Mouse (Mus musculus) liver, embryonic 14.5 days (tissue): Measurements from ENCODE around the gene Pycr2. TPM values are rescaled to one million over a fixed set of nuclear protein-coding genes. Genes with fewer than 3 reads are reported as not detected.
A peak's percentile ranks its signal among the peaks of the same experiment; 100 is the strongest.
"Not testable (repeated sequence)": the region's sequence is repeated elsewhere in the genome, so short reads cannot be mapped to it uniquely, and the experiment has no call there.

Source experiments
- ATAC-seq: fragments of 200-750 bp; cut with Nextera tagmentation; 2 replicates; pipeline ENCODE4 v1.8.0; 2017; ENCODE audit warnings: moderate number of reproducible peaks, mild to moderate bottlenecking, moderate library complexity; ENCODE audit not compliant: insufficient read depth
- DNase-seq, 3 experiments: peaks; one replicate each; pipeline ENCODE4 v3.0.0-alpha.2; 2012 to 2013; ENCODE audit warnings: low read depth in 3 of 3, low spot score in 3 of 3
- H3K27ac ChIP-seq: fragments of 300-500 bp; sonication (generic); 2 replicates; pipeline ENCODE4 v1.5.1; 2014; ENCODE audit warnings: moderate library complexity, mild to moderate bottlenecking, control low read depth, inconsistent platforms
- H3K27me3 ChIP-seq: fragments of 300-500 bp; sonication (generic); 2 replicates; pipeline ENCODE4 v1.6.1; 2014; ENCODE audit warnings: mild to moderate bottlenecking, low read length, moderate library complexity; ENCODE audit not compliant: control insufficient read depth, insufficient read depth
- H3K36me3 ChIP-seq: fragments of 300-500 bp; sonication (generic); replicated peaks from 2 replicates; pipeline ENCODE4 v1.6.1; 2014; ENCODE audit warnings: low read depth; ENCODE audit not compliant: control insufficient read depth, insufficient read depth
- H3K4me1 ChIP-seq, 2 experiments: fragments of 200-500 bp in 1 of 2; fragments of 300-500 bp in 1 of 2; sonication (generic) in 1 of 2; replicated peaks; 2 replicates each; pipeline ENCODE4 v1.6.1; 2012 to 2014; ENCODE audit warnings: antibody characterized with exemption in 1 of 2, inconsistent platforms in 1 of 2, low read length in 1 of 2; ENCODE audit not compliant: control insufficient read depth in 2 of 2, insufficient read depth in 2 of 2
- H3K4me2 ChIP-seq: fragments of 300-500 bp; sonication (generic); 2 replicates; pipeline ENCODE4 v1.6.1; 2014; ENCODE audit warnings: low read depth, mild to moderate bottlenecking, control low read depth, moderate library complexity
- H3K4me3 ChIP-seq, 2 experiments: fragments of 200-500 bp in 1 of 2; fragments of 300-500 bp in 1 of 2; sonication (generic) in 1 of 2; 2 replicates each; pipeline ENCODE4 v1.5.1; 2012 to 2014; ENCODE audit warnings: low read depth in 2 of 2, low read length in 2 of 2, mild to moderate bottlenecking in 2 of 2, control low read depth in 1 of 2, inconsistent platforms in 1 of 2, moderate library complexity in 1 of 2; ENCODE audit not compliant: insufficient read depth in 1 of 2
- H3K9ac ChIP-seq: fragments of 300-500 bp; sonication (generic); replicated peaks from 2 replicates; pipeline ENCODE4 v1.6.1; 2014; ENCODE audit warnings: mild to moderate bottlenecking, control low read depth, moderate library complexity
- H3K9me3 ChIP-seq: fragments of 300-500 bp; sonication (generic); 2 replicates; pipeline ENCODE4 v1.6.1; 2016; ENCODE audit warnings: low read length, mixed read lengths; ENCODE audit not compliant: control insufficient read depth
- CTCF ChIP-seq: IDR thresholded peaks from 2 replicates; pipeline ENCODE4 v1.5.1; 2016; ENCODE audit warnings: antibody characterized with exemption, low read depth, control low read depth
- EP300 ChIP-seq: IDR thresholded peaks from 2 replicates; pipeline ENCODE4 v1.6.1; 2016; ENCODE audit warnings: antibody characterized with exemption, low read depth
- WGBS: fragments of 180-500 bp; shearing (Covaris S2); extraction: QIAGEN DNeasy Blood & Tissue Kit; methylation state at CpG from one replicate; pipeline ENCODE4 v1.1.7; 2014; ENCODE audit not compliant: insufficient replicate concordance; 5-methylcytosine and 5-hydroxymethylcytosine counted together
- polyA plus RNA-seq, 2 experiments: library from polyadenylated mRNA; depleted of rRNA in 1 of 2; stranded (reverse) in 1 of 2; unstranded in 1 of 2; fragments of >200 nt; fragmentation: Nextera tagmentation in 1 of 2; extraction: Ambion mirVana in 1 of 2; gene quantifications; 2 replicates each; pipeline versions ENCODE4 v1.2.1 to v1.2.3; 2012 to 2014

Gene Pycr2
- polyA plus RNA-seq, 2 experiments, result 52.0 to 84.6 TPM

DNA sequence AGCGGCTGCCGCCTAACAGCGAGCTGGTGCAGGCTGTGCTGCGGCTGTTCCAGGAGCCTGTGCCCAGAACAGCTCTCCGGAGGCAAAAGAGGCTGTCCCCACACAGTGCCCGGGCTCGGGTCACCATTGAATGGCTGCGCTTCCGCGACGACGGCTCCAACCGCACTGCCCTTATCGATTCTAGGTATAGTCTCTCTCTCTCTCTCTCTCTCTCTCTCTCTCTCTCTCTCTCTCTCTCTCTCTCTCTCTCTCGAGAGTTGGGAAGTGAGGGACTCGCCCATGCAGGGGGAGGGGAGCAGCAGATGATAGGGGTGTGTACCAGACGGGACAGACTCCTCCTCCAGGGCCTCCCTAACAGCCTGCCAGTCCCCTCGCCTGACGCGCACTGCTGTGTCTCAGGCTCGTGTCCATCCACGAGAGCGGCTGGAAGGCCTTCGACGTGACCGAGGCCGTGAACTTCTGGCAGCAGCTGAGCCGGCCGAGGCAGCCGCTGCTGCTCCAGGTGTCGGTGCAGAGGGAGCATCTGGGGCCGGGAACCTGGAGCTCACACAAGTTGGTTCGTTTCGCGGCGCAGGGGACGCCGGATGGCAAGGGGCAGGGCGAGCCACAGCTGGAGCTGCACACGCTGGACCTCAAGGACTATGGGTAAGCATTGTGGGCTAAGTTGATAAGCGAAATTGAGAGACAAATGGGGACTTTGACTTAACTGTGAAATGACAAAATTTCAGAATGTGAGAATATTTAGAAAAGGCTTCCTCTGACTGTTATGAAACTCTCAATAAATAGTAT, 32.7 kb downstream of the Pycr2 start:
- H3K4me3 ChIP-seq, result peak overlapping the region; percentile 44 to 58
- peak overlapping the region; percentile 77 for H3K4me2 ChIP-seq
- H3K27ac ChIP-seq, result peak overlapping the region; percentile 37
- H3K9ac ChIP-seq, result peak overlapping the region; percentile 70
- not testable (repeated sequence) for H3K27me3 ChIP-seq, H3K36me3 ChIP-seq, H3K9me3 ChIP-seq
- DNase-seq (peak; percentile 60 to 73 (median 70)), ATAC-seq (peak; percentile 98)
- peaks cover 16 to 29% of the 10 kb centered on the region in 2 experiments for H3K4me1 ChIP-seq
- peak; percentile 32; the same call in 1 of the 2 replicates for TF ChIP-seq EP300
- WGBS, result under 1% methylated on average over 32 of the region's 41 CpGs

DNA sequence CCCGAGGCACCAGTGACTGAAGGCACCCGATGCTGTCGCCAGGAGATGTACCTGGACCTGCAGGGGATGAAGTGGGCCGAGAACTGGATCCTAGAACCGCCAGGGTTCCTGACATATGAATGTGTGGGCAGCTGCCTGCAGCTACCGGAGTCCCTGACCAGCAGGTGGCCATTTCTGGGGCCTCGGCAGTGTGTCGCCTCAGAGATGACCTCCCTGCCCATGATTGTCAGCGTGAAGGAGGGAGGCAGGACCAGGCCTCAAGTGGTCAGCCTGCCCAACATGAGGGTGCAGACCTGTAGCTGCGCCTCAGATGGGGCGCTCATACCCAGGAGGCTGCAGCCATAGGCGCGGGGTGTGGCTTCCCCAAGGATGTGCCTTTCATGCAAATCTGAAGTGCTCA, 33.5 kb downstream of the Pycr2 start:
- not testable (repeated sequence) for ATAC-seq, H3K36me3 ChIP-seq, H3K27me3 ChIP-seq, H3K9me3 ChIP-seq, DNase-seq
- H3K27ac ChIP-seq, result peak overlapping the region; percentile 37; the same call in 1 of the 2 replicates
- WGBS, result 69% methylated on average over 13 of the region's 13 CpGs
- peaks cover 16 to 29% of the 10 kb centered on the region in 2 experiments for H3K4me1 ChIP-seq
- H3K4me3 ChIP-seq, result peak overlapping the region in 1 of 2 experiments; percentile 58; a peak in 2 of 4 replicates
- peak overlapping the region; percentile 70; the same call in 1 of the 2 replicates for H3K9ac ChIP-seq
- peak; percentile 29; the same call in 1 of the 2 replicates for TF ChIP-seq CTCF
- peak overlapping the region; percentile 77 for H3K4me2 ChIP-seq

DNA sequence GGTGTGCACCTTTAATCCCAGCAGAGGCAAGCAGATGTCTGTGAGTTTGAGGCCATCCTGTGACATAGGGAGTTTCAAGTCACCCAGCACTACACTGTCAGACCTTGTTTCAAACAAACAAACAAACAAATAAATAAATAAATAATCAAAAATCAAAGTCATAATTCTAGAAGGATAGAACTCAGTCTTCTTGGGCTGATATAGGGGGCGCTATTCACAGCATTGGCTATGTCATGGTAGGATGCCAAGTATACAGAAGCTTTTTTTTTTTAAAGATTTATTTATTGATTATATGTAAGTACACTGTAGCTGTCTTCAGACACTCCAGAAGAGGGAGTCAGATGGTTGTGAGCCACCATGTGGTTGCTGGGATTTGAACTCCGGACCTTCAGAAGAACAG, 34.7 kb downstream of the Pycr2 start:
- H3K9me3 ChIP-seq, H3K4me3 ChIP-seq, ATAC-seq, H3K27ac ChIP-seq, H3K4me2 ChIP-seq, H3K9ac ChIP-seq, H3K27me3 ChIP-seq, DNase-seq, H3K36me3 ChIP-seq: not testable (repeated sequence)
- TF ChIP-seq CTCF, result peak; percentile 33; the same call in 1 of the 2 replicates
- WGBS, result 82% methylated on average over 2 of the region's 2 CpGs
- H3K4me1 ChIP-seq, result peaks cover 25 to 36% of the 10 kb centered on the region in 2 experiments

GRCm38 (mm10) chr1:180940776-180941460, 36.8 kb downstream of the Pycr2 start:
- Histone ChIP-seq H3K27ac (no peak overlapping the region; the same call in 1 of the 2 replicates), H3K4me1 (peaks cover 35 to 47% of the 10 kb centered on the region in 2 experiments), H3K9ac (peak overlapping the region; percentile 95)

DNA sequence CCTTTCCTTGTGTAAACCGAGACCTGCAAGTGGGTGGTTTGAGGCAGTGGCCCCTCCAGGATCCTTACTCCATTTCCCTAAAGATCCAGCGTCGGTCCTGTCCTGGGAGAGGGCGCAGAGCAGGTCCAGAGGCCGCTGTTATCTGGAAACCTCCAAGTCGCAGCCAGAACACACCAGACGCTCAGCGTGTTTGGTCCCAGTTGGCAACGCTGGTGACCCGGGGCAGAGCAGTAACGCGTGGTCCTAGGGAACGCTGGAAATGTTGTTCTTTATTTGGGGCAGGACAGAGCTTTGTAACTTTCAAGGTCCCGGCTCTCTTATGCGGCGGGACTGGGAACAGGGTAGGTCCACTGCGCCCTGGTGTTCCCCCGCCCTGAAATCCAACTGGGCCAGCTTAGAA, 37.6 kb downstream of the Pycr2 start:
- 4% methylated on average over 18 of the region's 18 CpGs for WGBS
- H3K4me1 ChIP-seq, result peaks cover 41 to 48% of the 10 kb centered on the region in 2 experiments
- no peak for TF ChIP-seq EP300
- TF ChIP-seq CTCF, result no peak

More at GRCm38 (mm10) chr1:180940776-180941460, 36.8 kb downstream of the Pycr2 start:
- Histone ChIP-seq H3K4me2 (peak overlapping the region; percentile 100), H3K36me3 (no peaks in the 10 kb centered on the region), H3K27me3 (no peaks in the 10 kb centered on the region; the same call in 1 of the 2 replicates), H3K4me3 (peak overlapping the region in 1 of 2 experiments; percentile 98; a peak in 1 of 4 replicates), H3K9me3 (no peaks in the 10 kb centered on the region)
- 73% methylated on average over 7 of the region's 7 CpGs for WGBS
- ATAC-seq (no peak), DNase-seq (no peak)
- TF ChIP-seq CTCF, result no peak
- no peak for TF ChIP-seq EP300

More for the DNA sequence above, 37.6 kb downstream of the Pycr2 start:
- Histone ChIP-seq H3K4me3 (peak overlapping the region; percentile 65 to 98), H3K4me2 (peak overlapping the region; percentile 100), H3K27ac (peak overlapping the region; percentile 84), H3K36me3 (no peaks in the 10 kb centered on the region), H3K27me3 (no peaks in the 10 kb centered on the region), H3K9me3 (no peaks in the 10 kb centered on the region), H3K9ac (peak overlapping the region; percentile 95)
- ATAC-seq, result peak; percentile 7; the same call in 1 of the 2 replicates
- no peak for DNase-seq
